Mouse (Mus musculus) small intestine, adult 2 months (tissue): ENCODE measurements at regions not wholly inside any gene's neighbourhood (a gene's known extent, or its start where the extent isn't known, plus 50 kb on each side); places are given as distances from the start of the nearest gene placed in this dataset.

ENCODE experiments used
- H3K27ac ChIP-seq: fragments of 200-500 bp; 2 replicates; pipeline ENCODE4 v1.5.1; 2012; ENCODE audit warnings: low read depth, low read length, control low read depth, inconsistent platforms; ENCODE audit not compliant: insufficient read depth
- H3K27me3 ChIP-seq: fragments of 200-500 bp; 2 replicates; pipeline ENCODE4 v1.6.1; 2012; ENCODE audit warnings: mild to moderate bottlenecking, moderate library complexity, low read length, inconsistent platforms; ENCODE audit not compliant: control insufficient read depth, insufficient read depth
- H3K36me3 ChIP-seq: fragments of 200-500 bp; 2 replicates; pipeline ENCODE4 v1.6.1; 2012; ENCODE audit warnings: mild to moderate bottlenecking, low read length, control low read depth, inconsistent platforms; ENCODE audit not compliant: control insufficient read depth, insufficient read depth
- H3K4me1 ChIP-seq: fragments of 200-500 bp; 2 replicates; pipeline ENCODE4 v1.6.1; 2012; ENCODE audit warnings: low read length, inconsistent platforms, mixed read lengths; ENCODE audit not compliant: control insufficient read depth, insufficient read depth, insufficient read length
- H3K4me3 ChIP-seq: fragments of 200-500 bp; 2 replicates; pipeline ENCODE4 v1.5.1; 2012; ENCODE audit warnings: low read depth, mild to moderate bottlenecking, control low read depth, inconsistent platforms, low read length, moderate library complexity
- CTCF ChIP-seq: fragments of 200-500 bp; IDR thresholded peaks from 2 replicates; pipeline ENCODE4 v1.5.1; 2012; ENCODE audit warnings: low read depth, mild to moderate bottlenecking, control low read depth, inconsistent platforms, low read length, moderate library complexity, mixed read lengths; ENCODE audit not compliant: insufficient replicate concordance, insufficient read length; ENCODE audit errors: extremely low read depth
- POLR2A ChIP-seq: fragments of 200-500 bp; IDR thresholded peaks from 2 replicates; pipeline ENCODE4 v1.6.1; 2012; ENCODE audit warnings: low read depth, mild to moderate bottlenecking, control low read depth, inconsistent platforms, low read length, moderate library complexity
- WGBS: fragments of 180-500 bp; shearing (Covaris S2); methylation state at CpG from one replicate; pipeline ENCODE4 v1.1.7; 2018; 5-methylcytosine and 5-hydroxymethylcytosine counted together

GRCm38 (mm10) chr16:95800911-95801442 is 99.1 kb downstream of the Ets2 start:
- no peak overlapping the region for H3K4me3 ChIP-seq
- no peak overlapping the region for H3K27ac ChIP-seq
- no peak for TF ChIP-seq CTCF
- TF ChIP-seq POLR2A, result no peak
- H3K36me3 ChIP-seq, result no peaks in the 10 kb centered on the region
- no peaks in the 10 kb centered on the region for H3K4me1 ChIP-seq
- WGBS, result 89% methylated on average over 7 of the region's 7 CpGs
- H3K27me3 ChIP-seq, result no peaks in the 10 kb centered on the region

GRCm38 (mm10) chr16:95798582-95798981 is 96.7 kb downstream of the Ets2 start:
- 80% methylated on average over 9 of the region's 9 CpGs for WGBS
- no peaks in the 10 kb centered on the region for H3K27me3 ChIP-seq
- no peaks in the 10 kb centered on the region for H3K4me1 ChIP-seq
- no peak for TF ChIP-seq POLR2A
- H3K27ac ChIP-seq, result no peak overlapping the region
- no peaks in the 10 kb centered on the region for H3K36me3 ChIP-seq
- no peak overlapping the region for H3K4me3 ChIP-seq

- no peak overlapping the region for H3K27ac ChIP-seq
- no peak for TF ChIP-seq POLR2A
- TF ChIP-seq CTCF, result no peak
- H3K4me1 ChIP-seq, result no peaks in the 10 kb centered on the region
- H3K36me3 ChIP-seq, result no peaks in the 10 kb centered on the region
- no peaks in the 10 kb centered on the region for H3K27me3 ChIP-seq
- H3K4me3 ChIP-seq, result no peak overlapping the region
- 82% methylated on average over 11 of the region's 11 CpGs for WGBS
Measured at GRCm38 (mm10) chr16:95798099-95798498, 96.2 kb downstream of the Ets2 start.

- Histone ChIP-seq H3K4me3 (no peak overlapping the region), H3K27ac (no peak overlapping the region), H3K4me1 (no peaks in the 10 kb centered on the region), H3K27me3 (no peaks in the 10 kb centered on the region), H3K36me3 (no peaks in the 10 kb centered on the region)
- TF ChIP-seq POLR2A, result no peak
- TF ChIP-seq CTCF, result no peak
- WGBS, result 73% methylated on average over 2 of the region's 2 CpGs
Measured at GRCm38 (mm10) chr16:95797141-95797540, 95.3 kb downstream of the Ets2 start.

- TF ChIP-seq POLR2A (no peak), CTCF (no peak)
- peaks cover 4% of the 10 kb centered on the region; the same call in 1 of the 2 replicates for H3K4me1 ChIP-seq
- no peaks in the 10 kb centered on the region for H3K27me3 ChIP-seq
- no peak overlapping the region for H3K4me3 ChIP-seq
- 86% methylated on average over 8 of the region's 8 CpGs for WGBS
- no peak overlapping the region for H3K27ac ChIP-seq
- no peaks in the 10 kb centered on the region for H3K36me3 ChIP-seq
Measured at GRCm38 (mm10) chr16:95794876-95795275, 93.0 kb downstream of the Ets2 start.

GRCm38 (mm10) chr16:95794281-95794727 is 92.4 kb downstream of the Ets2 start:
- Histone ChIP-seq H3K4me3 (no peak overlapping the region), H3K27ac (no peak overlapping the region), H3K36me3 (no peaks in the 10 kb centered on the region), H3K27me3 (no peaks in the 10 kb centered on the region), H3K4me1 (peaks cover 4% of the 10 kb centered on the region; the same call in 1 of the 2 replicates)
- WGBS, result 74% methylated on average over 10 of the region's 10 CpGs
- no peak for TF ChIP-seq POLR2A
- TF ChIP-seq CTCF, result no peak

- WGBS, result 53% methylated on average over 4 of the region's 4 CpGs
- H3K36me3 ChIP-seq, result no peaks in the 10 kb centered on the region
- no peak for TF ChIP-seq CTCF
- no peak for TF ChIP-seq POLR2A
Measured at GRCm38 (mm10) chr16:95790691-95791090, 88.8 kb downstream of the Ets2 start.

GRCm38 (mm10) chr16:95789548-95789947 is 87.7 kb downstream of the Ets2 start:
- TF ChIP-seq POLR2A (no peak), CTCF (no peak)
- no peaks in the 10 kb centered on the region for H3K36me3 ChIP-seq
- no peak overlapping the region for H3K4me3 ChIP-seq
- no peaks in the 10 kb centered on the region for H3K27me3 ChIP-seq
- H3K27ac ChIP-seq, result no peak overlapping the region
- H3K4me1 ChIP-seq, result peaks cover 4% of the 10 kb centered on the region; the same call in 1 of the 2 replicates

More at GRCm38 (mm10) chr16:95790691-95791090, 88.8 kb downstream of the Ets2 start:
- peaks cover 4% of the 10 kb centered on the region; the same call in 1 of the 2 replicates for H3K4me1 ChIP-seq
- H3K27ac ChIP-seq, result no peak overlapping the region
- no peaks in the 10 kb centered on the region for H3K27me3 ChIP-seq
- no peak overlapping the region for H3K4me3 ChIP-seq
